Mouse (Mus musculus) megakaryocyte-erythroid progenitor cell, adult 5-6 weeks (primary cell): Measurements from ENCODE around the gene Vax2. TPM values are rescaled to one million over a fixed set of nuclear protein-coding genes. Genes with fewer than 3 reads are reported as not detected.
A peak's percentile ranks its signal among the peaks of the same experiment; 100 is the strongest.

Experiments used
- ATAC-seq: replicated peaks from 2 replicates; pipeline ENCODE4 v1.8.0; 2016; ENCODE audit warnings: mild to moderate bottlenecking, inconsistent platforms; ENCODE audit not compliant: severe bottlenecking, poor library complexity, low FRiP score, low TSS enrichment
- total RNA-seq, 2 experiments: library from RNA; stranded (forward) in 1 of 2; stranded (reverse) in 1 of 2; fragments of 200-1000, 215-1000 nt in 1 of 2; fragments of >200 nt in 1 of 2; fragmentation: Nextera tagmentation in 1 of 2; gene quantifications; 2 replicates each; pipeline ENCODE4 v1.2.3; 2014 to 2017

Vax2 gene
- total RNA-seq, 2 experiments from 2014 or later, result not detected

- no peak for ATAC-seq
Observed at GRCm38 (mm10) chr6:83707738-83708510, 3.1 kb upstream of the Vax2 start.

DNA sequence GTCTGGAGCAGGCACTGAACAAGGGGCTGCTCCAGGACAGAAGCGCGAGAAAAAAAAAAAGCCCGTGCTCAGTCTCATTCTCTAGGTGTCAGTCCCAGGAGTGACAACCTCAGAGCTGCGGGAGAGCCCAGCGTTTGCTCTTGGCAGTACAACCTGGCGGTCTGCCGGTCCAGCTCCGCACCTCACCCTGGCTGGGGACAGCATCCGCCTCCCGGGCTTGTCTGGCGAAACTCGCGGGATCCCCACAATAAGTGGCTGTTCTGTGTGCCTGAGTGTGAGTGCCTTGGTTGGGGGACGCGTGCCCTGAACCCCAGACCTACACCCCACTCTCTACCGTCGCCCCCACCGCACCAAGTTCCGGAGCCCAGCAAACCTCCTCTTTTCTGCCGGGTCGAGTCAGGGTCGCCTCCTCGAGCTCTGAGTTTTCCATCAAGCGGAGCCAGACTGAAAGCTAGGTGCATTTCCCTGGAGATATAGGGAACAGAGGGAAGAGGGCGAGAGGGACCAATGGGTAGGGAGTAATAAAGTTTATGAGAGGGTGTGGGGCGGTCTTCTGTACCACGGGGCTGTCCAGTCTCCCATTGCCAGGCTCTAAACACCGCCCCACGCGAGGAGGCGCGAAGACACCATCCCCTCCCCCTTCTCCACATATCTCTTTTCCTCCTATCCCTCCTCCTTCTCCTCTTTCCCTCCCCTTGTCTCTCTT, 550 bp upstream of the Vax2 start:
- ATAC-seq, result no peak

GRCm38 (mm10) chr6:83711725-83712475, 836 bp downstream of the Vax2 start:
- ATAC-seq, result no peak

GRCm38 (mm10) chr6:83713271-83714136, 2.4 kb downstream of the Vax2 start:
- ATAC-seq, result no peak

GRCm38 (mm10) chr6:83714221-83715123, 3.4 kb downstream of the Vax2 start:
- ATAC-seq, result no peak

DNA sequence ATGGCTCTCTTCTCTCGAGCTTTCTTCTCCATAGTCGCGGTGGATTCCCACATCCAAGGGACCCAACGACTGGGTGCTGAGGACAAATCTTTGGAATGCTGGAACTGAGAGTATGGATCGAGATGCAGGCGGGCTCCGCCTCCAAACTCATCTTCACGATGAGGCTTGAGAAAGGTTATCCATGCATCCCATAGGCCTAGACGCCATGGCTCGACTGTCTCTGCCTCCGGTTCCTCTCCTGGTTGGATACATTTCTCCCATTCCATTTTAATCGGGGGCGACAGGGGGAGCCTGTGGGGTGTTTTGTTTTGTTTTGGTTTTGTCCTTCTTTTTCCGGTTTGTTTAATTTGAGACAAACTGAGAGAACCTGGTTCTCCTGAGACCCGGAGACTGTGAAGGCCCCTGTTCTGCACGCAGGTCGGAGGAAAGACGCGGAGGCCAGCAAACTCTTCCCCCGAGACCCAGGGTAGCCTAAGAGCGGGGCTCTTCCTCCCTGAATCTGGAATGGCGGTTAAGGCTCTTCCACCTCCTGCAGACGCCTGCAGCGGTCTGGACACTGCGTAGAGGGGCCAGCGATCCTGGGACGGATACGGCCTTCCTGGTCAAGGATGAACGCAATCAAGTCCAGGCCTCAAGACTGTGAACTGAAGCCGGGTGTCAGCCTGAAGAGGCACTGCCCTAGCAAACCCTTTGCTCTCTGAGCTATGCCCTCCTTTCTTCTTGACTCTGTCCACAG, 4.6 kb downstream of the Vax2 start:
- no peak for ATAC-seq

GRCm38 (mm10) chr6:83717026-83717425, 6.0 kb downstream of the Vax2 start:
- no peak for ATAC-seq

DNA sequence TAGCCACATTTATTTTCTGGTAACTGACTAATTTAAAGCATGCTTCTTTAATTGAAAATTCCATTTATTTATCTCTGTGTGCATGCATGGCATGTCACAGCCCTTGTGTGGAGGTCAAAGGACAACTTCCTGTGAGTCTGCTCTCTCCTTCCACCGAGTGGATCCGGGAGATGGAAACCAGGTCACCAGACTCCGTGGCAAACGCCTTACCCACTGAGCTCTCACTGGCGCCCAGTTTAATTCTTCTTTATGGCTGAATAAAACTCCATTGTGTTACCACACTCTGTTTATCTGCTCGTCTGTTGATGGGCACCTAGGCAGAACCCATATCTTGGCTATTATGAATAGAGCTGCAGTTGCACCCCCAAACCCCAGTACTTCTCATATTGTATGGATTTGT, 11.5 kb downstream of the Vax2 start:
- no peak for ATAC-seq

DNA sequence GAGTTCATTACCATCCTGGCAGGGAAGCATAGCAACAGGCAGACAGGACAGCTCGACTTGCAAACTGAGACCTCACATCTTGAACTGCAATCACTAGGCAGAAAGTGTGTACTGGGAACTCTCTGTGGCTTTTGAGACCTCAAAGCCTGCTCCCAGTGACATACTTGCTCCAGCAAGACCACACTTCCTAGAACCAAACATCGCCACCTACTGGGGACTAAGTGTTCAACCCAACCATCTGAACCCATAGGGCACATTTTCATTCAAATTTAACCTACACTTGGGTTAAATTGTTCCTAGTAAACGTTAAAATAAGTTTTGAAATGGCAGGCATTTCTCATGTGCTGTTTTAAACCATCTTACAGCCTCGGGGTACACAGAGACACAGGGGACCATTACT, 16.1 kb downstream of the Vax2 start:
- no peak for ATAC-seq

DNA sequence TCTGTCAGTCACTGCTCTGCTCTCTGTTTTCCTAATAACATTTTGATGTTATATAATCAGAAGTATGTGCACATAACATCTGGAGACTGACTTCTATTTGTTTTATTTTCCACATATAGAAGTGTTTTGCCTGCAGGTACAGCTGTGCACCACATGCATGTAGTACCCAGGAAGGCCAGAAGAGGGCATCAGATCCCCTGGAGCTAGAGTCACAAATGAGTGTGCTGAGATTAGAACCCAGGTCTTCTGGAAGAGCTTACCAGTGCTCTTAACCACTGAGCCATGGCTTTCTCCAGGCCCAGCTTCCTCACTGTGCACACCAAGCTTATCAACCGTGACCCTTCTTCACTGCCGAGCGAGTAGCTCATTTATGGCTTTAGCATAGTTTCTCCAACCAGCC, 17.4 kb downstream of the Vax2 start:
- peak; percentile 51; the same call in 1 of the 2 replicates for ATAC-seq

DNA sequence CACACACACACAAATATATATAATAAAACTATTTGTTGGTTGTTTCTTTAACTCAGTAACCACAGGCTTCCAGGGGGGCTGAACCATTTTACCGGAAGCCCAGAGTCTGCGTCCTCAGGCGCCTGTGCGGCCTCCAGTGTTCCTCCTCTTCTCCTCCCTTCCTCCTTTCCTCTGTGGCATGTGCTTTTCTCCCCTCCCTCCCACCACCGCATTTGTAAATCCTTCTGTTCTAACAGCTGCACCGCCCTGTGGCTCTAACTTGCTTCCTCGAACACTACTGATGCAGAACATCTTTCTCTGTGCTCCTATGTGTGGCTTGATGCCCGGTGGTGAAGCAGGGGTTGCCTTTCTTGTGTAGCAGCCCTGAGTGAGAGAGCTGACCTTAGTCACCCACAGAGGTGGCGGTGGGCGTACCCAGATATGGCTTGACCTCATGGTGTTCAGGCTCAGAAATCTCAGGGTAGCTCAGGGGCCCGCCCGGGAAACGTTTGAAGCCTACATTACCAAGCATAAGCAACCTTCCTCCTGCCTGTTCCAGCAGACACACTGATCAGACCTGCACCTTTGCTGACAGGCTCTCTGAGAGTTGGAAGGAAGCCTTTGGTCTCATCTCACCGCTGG, 18.4 kb downstream of the Vax2 start:
- ATAC-seq, result no peak

- ATAC-seq, result peak; percentile 72
Observed at GRCm38 (mm10) chr6:83731128-83731527, 20.1 kb downstream of the Vax2 start.

DNA sequence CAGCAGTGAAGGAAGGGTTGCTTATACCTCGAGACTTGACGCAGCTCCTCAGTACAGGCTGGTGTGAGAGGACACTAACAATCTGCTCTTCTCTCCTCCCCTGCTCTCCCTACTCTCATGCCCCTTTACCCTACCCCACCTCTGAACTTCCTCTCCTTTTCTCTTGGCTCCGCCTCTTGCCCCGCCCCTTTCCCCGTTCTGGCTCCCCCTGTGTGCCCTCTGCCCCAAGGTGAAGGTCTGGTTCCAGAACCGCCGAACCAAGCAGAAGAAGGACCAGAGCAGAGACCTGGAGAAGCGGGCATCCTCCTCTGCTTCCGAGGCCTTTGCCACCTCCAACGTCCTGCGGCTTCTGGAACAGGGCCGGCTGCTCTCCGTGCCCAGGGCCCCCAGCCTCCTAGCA, 26.2 kb downstream of the Vax2 start:
- no peak for ATAC-seq

DNA sequence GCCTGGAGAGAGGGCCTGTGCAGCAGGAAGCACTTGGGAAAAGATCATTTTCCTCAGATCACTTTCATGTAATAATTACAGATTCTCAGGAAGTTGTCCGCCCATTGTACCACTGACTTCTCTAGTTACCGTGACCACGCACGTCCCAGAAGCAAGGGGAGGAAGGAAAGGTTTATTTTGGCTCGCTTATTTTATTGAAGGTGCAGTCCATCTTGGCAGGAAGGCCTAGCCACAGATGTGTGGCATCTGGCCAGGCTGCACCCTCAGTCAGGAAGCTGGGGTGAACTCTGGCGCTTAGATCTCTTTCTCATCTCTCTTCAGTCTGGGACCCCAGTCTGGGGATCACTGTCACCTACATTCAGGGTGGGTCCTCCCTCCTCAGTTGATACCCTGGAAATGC, 27.5 kb downstream of the Vax2 start:
- no peak for ATAC-seq

DNA sequence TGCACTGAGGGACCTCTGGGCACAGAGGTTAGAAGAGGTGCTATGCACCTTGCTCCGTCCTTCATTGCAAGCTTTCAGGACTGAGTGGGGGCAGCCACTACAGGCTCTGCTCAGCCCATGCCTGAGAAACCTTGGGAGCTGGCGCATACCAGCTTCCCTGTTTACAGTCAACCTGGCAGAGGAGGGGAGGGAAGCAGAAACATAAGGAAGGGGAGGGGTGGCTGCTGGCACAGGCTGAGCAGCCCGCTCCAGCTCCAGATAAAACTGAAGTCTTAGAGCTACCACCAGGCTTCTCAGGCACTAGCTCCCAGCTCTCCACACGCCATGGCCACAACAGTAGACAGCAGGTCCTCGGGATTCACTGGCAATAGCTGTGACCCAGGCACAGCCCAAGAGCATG, 31.7 kb downstream of the Vax2 start, which contains the start of gene Atp6v1b1:
Gene Atp6v1b1 (plus strand): TSS at position 230 of the 400 bp plus-strand sequence.
- ATAC-seq, result no peak

GRCm38 (mm10) chr6:83743212-83743611, 32.1 kb downstream of the Vax2 start:
- no peak for ATAC-seq

GRCm38 (mm10) chr6:83744126-83744525, 33.1 kb downstream of the Vax2 start:
- ATAC-seq, result no peak
